Mouse (Mus musculus): Measurements from ENCODE around the gene Myzap.

DNA sequence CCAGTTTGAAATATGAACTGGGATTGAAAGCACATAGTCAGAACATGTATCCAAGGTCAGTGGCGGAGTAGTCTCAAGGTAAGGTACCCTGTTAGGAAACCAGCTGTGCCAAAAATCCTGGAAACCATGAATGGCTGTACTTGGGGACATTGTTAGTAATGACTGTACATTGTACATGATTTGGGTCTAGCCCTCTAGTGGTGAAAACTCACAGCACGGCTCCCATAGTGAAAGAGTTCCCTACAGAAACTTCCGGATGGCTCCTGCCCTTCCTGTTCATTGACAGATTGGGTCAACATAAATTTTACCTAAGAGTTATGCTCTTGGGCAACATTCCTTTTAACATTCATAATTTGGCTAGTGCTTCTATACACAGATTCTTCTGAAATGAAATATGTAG is 126.0 kb downstream of the Myzap start:
- TF ChIP-seq CTCF (IDR thresholded peaks at IDR 0.05; ENCODE audit: extremely low read depth, insufficient read depth, low read length), result no peak
- TF ChIP-seq POLR2A (IDR thresholded peaks at IDR 0.05; ENCODE audit: extremely low read depth, insufficient read depth, low read length), result no peak

Data from cortical plate, adult 2 months (tissue).